Mouse (Mus musculus) lung, postnatal 25 days (tissue): ENCODE results near the gene Srp68.

ENCODE experiments used
- DNase-seq: peaks from one replicate; pipeline ENCODE4 v3.0.0; 2022; ENCODE audit warnings: low spot score

Srp68 gene

GRCm38 (mm10) chr11:116274045-116274666, at the start of gene Srp68:
TSS of gene Srp68 (minus strand) at chr11:116274217.
- peak; percentile 93 for DNase-seq

GRCm38 (mm10) chr11:116318719-116319659, 45.0 kb upstream of the Srp68 start:
- peak; percentile 76 for DNase-seq

- DNase-seq = no peak
Observed at GRCm38 (mm10) chr11:116312359-116312758, 38.3 kb upstream of the Srp68 start.

GRCm38 (mm10) chr11:116311169-116311568, 37.2 kb upstream of the Srp68 start:
- no peak for DNase-seq

GRCm38 (mm10) chr11:116309601-116310000, 35.6 kb upstream of the Srp68 start:
- no peak for DNase-seq

- no peak for DNase-seq
Observed at GRCm38 (mm10) chr11:116307762-116308531, 33.9 kb upstream of the Srp68 start.

- DNase-seq = no peak
Observed at GRCm38 (mm10) chr11:116307019-116307725, 33.2 kb upstream of the Srp68 start, which contains the start of gene Exoc7. TSS of gene Exoc7 (minus strand) at chr11:116307233.

- peak; percentile 91 for DNase-seq
Observed at GRCm38 (mm10) chr11:116306126-116306982, 32.3 kb upstream of the Srp68 start.

- no peak for DNase-seq
Observed at GRCm38 (mm10) chr11:116305423-116305822, 31.4 kb upstream of the Srp68 start.

- no peak for DNase-seq
Observed at GRCm38 (mm10) chr11:116298621-116299020, 24.6 kb upstream of the Srp68 start.

GRCm38 (mm10) chr11:116298221-116298620, 24.2 kb upstream of the Srp68 start:
- no peak for DNase-seq

- DNase-seq = no peak
Observed at GRCm38 (mm10) chr11:116297017-116297416, 23.0 kb upstream of the Srp68 start.

GRCm38 (mm10) chr11:116296191-116296734, 22.2 kb upstream of the Srp68 start:
- DNase-seq = no peak

GRCm38 (mm10) chr11:116294319-116294718, 20.3 kb upstream of the Srp68 start:
- peak; percentile 59 for DNase-seq

- no peak for DNase-seq
Observed at GRCm38 (mm10) chr11:116293538-116294137, 19.6 kb upstream of the Srp68 start.

GRCm38 (mm10) chr11:116292401-116292800, 18.4 kb upstream of the Srp68 start:
- DNase-seq = no peak

- no peak for DNase-seq
Observed at GRCm38 (mm10) chr11:116290556-116290955, 16.5 kb upstream of the Srp68 start.

- no peak for DNase-seq
Observed at GRCm38 (mm10) chr11:116287351-116287750, 13.3 kb upstream of the Srp68 start.

- peak; percentile 16 for DNase-seq
Observed at GRCm38 (mm10) chr11:116285770-116286191, 11.8 kb upstream of the Srp68 start.

GRCm38 (mm10) chr11:116283982-116284381, 10.0 kb upstream of the Srp68 start:
- DNase-seq = no peak
